Mouse (Mus musculus): Measurements from ENCODE around the gene Dcxr.

- TF ChIP-seq POLR2A (IDR thresholded peaks at IDR 0.05; ENCODE audit: low read depth, low read length) (no peak), CTCF (IDR thresholded peaks at IDR 0.05; ENCODE audit: extremely low read depth, insufficient read length, insufficient replicate concordance, low read depth, low read length) (no peak)
Observed at GRCm38 (mm10) chr11:120768206-120768605, 41.1 kb upstream of the Dcxr start.
